Mouse (Mus musculus) lung, embryonic 14.5 days (tissue): Measurements from ENCODE around the gene Akap2. TPM values are rescaled to one million over a fixed set of nuclear protein-coding genes. Genes with fewer than 3 reads are reported as not detected.

ENCODE experiments used
- ATAC-seq: fragments of 200-750 bp; cut with Nextera tagmentation; 2 replicates; pipeline ENCODE4 v1.8.0; 2017; ENCODE audit warnings: mild to moderate bottlenecking, moderate TSS enrichment, moderate library complexity; ENCODE audit not compliant: insufficient read depth
- DNase-seq: peaks from one replicate; pipeline ENCODE4 v3.0.0-alpha.2; 2015
- H3K27ac ChIP-seq: fragments of 300-500 bp; sonication (generic); 2 replicates; pipeline ENCODE4 v1.5.1; 2014; ENCODE audit warnings: low read depth, mild to moderate bottlenecking, moderate library complexity
- H3K27me3 ChIP-seq: fragments of 300-500 bp; sonication (generic); 2 replicates; pipeline ENCODE4 v1.6.1; 2014; ENCODE audit warnings: low read length, control low read depth; ENCODE audit not compliant: insufficient read depth
- H3K36me3 ChIP-seq: fragments of 300-500 bp; sonication (generic); 2 replicates; pipeline ENCODE4 v1.6.1; 2014; ENCODE audit warnings: control low read depth; ENCODE audit not compliant: insufficient read depth
- H3K4me1 ChIP-seq: fragments of 300-500 bp; sonication (generic); 2 replicates; pipeline ENCODE4 v1.6.1; 2014; ENCODE audit warnings: antibody characterized with exemption, control low read depth; ENCODE audit not compliant: insufficient read depth
- H3K4me2 ChIP-seq: fragments of 300-500 bp; sonication (generic); 2 replicates; pipeline ENCODE4 v1.6.1; 2014; ENCODE audit warnings: mild to moderate bottlenecking
- H3K4me3 ChIP-seq: fragments of 300-500 bp; sonication (generic); 2 replicates; pipeline ENCODE4 v1.5.1; 2014; ENCODE audit warnings: low read depth, low read length
- H3K9ac ChIP-seq: fragments of 300-500 bp; sonication (generic); 2 replicates; pipeline ENCODE4 v1.6.1; 2014
- H3K9me3 ChIP-seq: fragments of 300-500 bp; sonication (generic); 2 replicates; pipeline ENCODE4 v1.6.1; 2016; ENCODE audit warnings: low read depth, low read length, control low read depth
- CTCF ChIP-seq: IDR thresholded peaks from 2 replicates; pipeline ENCODE4 v1.5.1; 2016; ENCODE audit warnings: antibody characterized with exemption, low read depth
- WGBS: fragments of 180-500 bp; shearing (Covaris S2); extraction: QIAGEN DNeasy Blood & Tissue Kit; methylation state at CpG from one replicate; pipeline ENCODE4 v1.1.7; 2014; 5-methylcytosine and 5-hydroxymethylcytosine counted together
- polyA plus RNA-seq: library from polyadenylated mRNA; unstranded; fragments of >200 nt; fragmentation: Nextera tagmentation; extraction: Ambion mirVana; gene quantifications from 2 replicates; pipeline ENCODE4 v1.2.1, GENCODE M21; 2014

The Akap2 gene
- polyA plus RNA-seq, 1 experiment from 2014 or later = 51.9 TPM

- H3K27ac ChIP-seq = no peak overlapping the region
- DNase-seq (no peak), ATAC-seq (no peak)
- no peaks in the 10 kb centered on the region for H3K27me3 ChIP-seq
- no peak for TF ChIP-seq CTCF
- H3K9ac ChIP-seq = no peak overlapping the region
- no peaks in the 10 kb centered on the region for H3K9me3 ChIP-seq
- H3K36me3 ChIP-seq = no peaks in the 10 kb centered on the region
- no peaks in the 10 kb centered on the region for H3K4me1 ChIP-seq
- H3K4me3 ChIP-seq = no peak overlapping the region
- no peak overlapping the region for H3K4me2 ChIP-seq
- WGBS = 79% methylated on average over 5 of the region's 5 CpGs
These were observed 14.9 kb downstream of the Akap2 start for GRCm38 (mm10) chr4:57732351-57732750.

- H3K27ac ChIP-seq = no peak overlapping the region
- ATAC-seq = no peak
These were observed 16.0 kb downstream of the Akap2 start for GRCm38 (mm10) chr4:57733445-57733844.

GRCm38 (mm10) chr4:57735426-57735825 lies 18.0 kb downstream of the Akap2 start:
- DNase-seq (no peak), ATAC-seq (no peak)
- 71% methylated on average over 5 of the region's 5 CpGs for WGBS
- H3K4me1 ChIP-seq = no peaks in the 10 kb centered on the region
- H3K27ac ChIP-seq = no peak overlapping the region
- H3K4me2 ChIP-seq = no peak overlapping the region
- no peaks in the 10 kb centered on the region for H3K36me3 ChIP-seq
- no peaks in the 10 kb centered on the region for H3K9me3 ChIP-seq
- no peak overlapping the region for H3K9ac ChIP-seq
- no peaks in the 10 kb centered on the region for H3K27me3 ChIP-seq
- no peak overlapping the region for H3K4me3 ChIP-seq
- no peak for TF ChIP-seq CTCF

More at GRCm38 (mm10) chr4:57733445-57733844, 16.0 kb downstream of the Akap2 start:
- H3K4me2 ChIP-seq = no peak overlapping the region
- H3K36me3 ChIP-seq = no peaks in the 10 kb centered on the region
- no peak overlapping the region for H3K9ac ChIP-seq
- H3K27me3 ChIP-seq = no peaks in the 10 kb centered on the region
- H3K4me1 ChIP-seq = no peaks in the 10 kb centered on the region
- H3K9me3 ChIP-seq = no peaks in the 10 kb centered on the region
- DNase-seq = peak; percentile 73
- H3K4me3 ChIP-seq = no peak overlapping the region
- TF ChIP-seq CTCF = no peak
- WGBS = 64% methylated on average over 3 of the region's 3 CpGs

GRCm38 (mm10) chr4:57738856-57739552 lies 21.5 kb downstream of the Akap2 start:
- Histone ChIP-seq H3K27ac (no peak overlapping the region), H3K4me2 (no peak overlapping the region), H3K4me1 (peaks cover 11% of the 10 kb centered on the region), H3K36me3 (no peaks in the 10 kb centered on the region), H3K4me3 (no peak overlapping the region), H3K27me3 (no peaks in the 10 kb centered on the region), H3K9ac (no peak overlapping the region), H3K9me3 (no peaks in the 10 kb centered on the region)
- DNase-seq = no peak
- no peak for TF ChIP-seq CTCF
- WGBS = 52% methylated on average over 8 of the region's 8 CpGs
- ATAC-seq = no peak

- DNase-seq = peak; percentile 87
- peak; percentile 92 for ATAC-seq
- peak overlapping the region; percentile 42; the same call in 1 of the 2 replicates for H3K27ac ChIP-seq
- TF ChIP-seq CTCF = no peak
- H3K9me3 ChIP-seq = no peaks in the 10 kb centered on the region; the same call in 1 of the 2 replicates
- peaks cover 12% of the 10 kb centered on the region for H3K4me1 ChIP-seq
- H3K27me3 ChIP-seq = no peaks in the 10 kb centered on the region
- no peak overlapping the region for H3K4me2 ChIP-seq
- H3K4me3 ChIP-seq = no peak overlapping the region
- H3K36me3 ChIP-seq = no peaks in the 10 kb centered on the region
- H3K9ac ChIP-seq = no peak overlapping the region
- WGBS = 31% methylated on average over 11 of the region's 11 CpGs
These were observed 26.0 kb downstream of the Akap2 start for GRCm38 (mm10) chr4:57743325-57743929.

- DNase-seq (no peak), ATAC-seq (no peak)
- H3K27ac ChIP-seq = no peak overlapping the region
- no peaks in the 10 kb centered on the region for H3K9me3 ChIP-seq
- WGBS = 35% methylated on average over 4 of the region's 4 CpGs
- no peak overlapping the region for H3K4me3 ChIP-seq
- H3K4me1 ChIP-seq = no peaks in the 10 kb centered on the region
- no peak for TF ChIP-seq CTCF
- H3K27me3 ChIP-seq = no peaks in the 10 kb centered on the region
- H3K9ac ChIP-seq = no peak overlapping the region
- 0 out of 2 replicates have a peak, but pooled peaks cover 8% of the 10 kb centered on the region for H3K36me3 ChIP-seq
- H3K4me2 ChIP-seq = no peak overlapping the region
These were observed 33.2 kb downstream of the Akap2 start for GRCm38 (mm10) chr4:57750651-57751050.

GRCm38 (mm10) chr4:57751054-57751453 lies 33.6 kb downstream of the Akap2 start:
- Histone ChIP-seq H3K9ac (no peak overlapping the region), H3K27me3 (no peaks in the 10 kb centered on the region), H3K4me1 (no peaks in the 10 kb centered on the region), H3K4me3 (no peak overlapping the region), H3K9me3 (no peaks in the 10 kb centered on the region), H3K36me3 (0 out of 2 replicates have a peak, but pooled peaks cover 8% of the 10 kb centered on the region), H3K27ac (peak overlapping the region; percentile 50; the same call in 1 of the 2 replicates), H3K4me2 (no peak overlapping the region)
- DNase-seq (peak; percentile 57), ATAC-seq (peak; percentile 77)
- no peak for TF ChIP-seq CTCF
- 42% methylated on average over 4 of the region's 4 CpGs for WGBS
